Mouse (Mus musculus) heart, embryonic 14.5 days (tissue): ENCODE measurements around the gene Tesk2. TPM values are rescaled to one million over a fixed set of nuclear protein-coding genes. Genes with fewer than 3 reads are reported as not detected.

Experiments
- ATAC-seq: fragments of 200-750 bp; cut with Nextera tagmentation; 2 replicates; pipeline ENCODE4 v1.8.0; 2017; ENCODE audit warnings: low read depth, moderate TSS enrichment; ENCODE audit not compliant: insufficient number of reproducible peaks, insufficient read depth, low FRiP score
- H3K27ac ChIP-seq, 2 experiments: fragments of 200-500 bp in 1 of 2; fragments of 300-500 bp in 1 of 2; sonication (generic) in 1 of 2; replicated peaks in 1 of 2; 2 replicates each; pipeline ENCODE4 v1.5.1; 2012 to 2014; ENCODE audit warnings: low read depth in 2 of 2, low read length in 2 of 2, control low read depth in 1 of 2, mild to moderate bottlenecking in 1 of 2, mixed read lengths in 1 of 2; ENCODE audit not compliant: control insufficient read depth in 1 of 2, insufficient read depth in 1 of 2
- H3K27me3 ChIP-seq: fragments of 300-500 bp; sonication (generic); 2 replicates; pipeline ENCODE4 v1.6.1; 2014; ENCODE audit warnings: mild to moderate bottlenecking, low read length, control low read depth; ENCODE audit not compliant: control insufficient read depth, insufficient read depth
- H3K36me3 ChIP-seq: fragments of 300-500 bp; sonication (generic); 2 replicates; pipeline ENCODE4 v1.6.1; 2014; ENCODE audit warnings: mild to moderate bottlenecking, control low read depth, low read length, mixed read lengths; ENCODE audit not compliant: control insufficient read depth, insufficient read depth
- H3K4me1 ChIP-seq, 2 experiments: fragments of 200-500 bp in 1 of 2; fragments of 300-500 bp in 1 of 2; sonication (generic) in 1 of 2; 2 replicates each; pipeline ENCODE4 v1.6.1; 2012 to 2014; ENCODE audit warnings: low read length in 2 of 2, control low read depth in 1 of 2, mixed read lengths in 1 of 2; ENCODE audit not compliant: control insufficient read depth in 2 of 2, insufficient read depth in 2 of 2
- H3K4me2 ChIP-seq: fragments of 300-500 bp; sonication (generic); 2 replicates; pipeline ENCODE4 v1.6.1; 2014; ENCODE audit warnings: mild to moderate bottlenecking, low read length
- H3K4me3 ChIP-seq, 2 experiments: fragments of 200-500 bp in 1 of 2; fragments of 300-500 bp in 1 of 2; sonication (generic) in 1 of 2; 2 replicates each; pipeline ENCODE4 v1.5.1; 2012 to 2014; ENCODE audit warnings: low read length in 2 of 2, mild to moderate bottlenecking in 2 of 2, control low read depth in 1 of 2, low read depth in 1 of 2, moderate library complexity in 1 of 2; ENCODE audit not compliant: control insufficient read depth in 1 of 2, insufficient read depth in 1 of 2
- H3K9ac ChIP-seq: fragments of 300-500 bp; sonication (generic); 2 replicates; pipeline ENCODE4 v1.6.1; 2014; ENCODE audit warnings: mild to moderate bottlenecking, low read length
- H3K9me3 ChIP-seq: fragments of 300-500 bp; sonication (generic); 2 replicates; pipeline ENCODE4 v1.6.1; 2016; ENCODE audit warnings: low read length, control low read depth; ENCODE audit not compliant: control insufficient read depth
- WGBS: fragments of 180-500 bp; shearing (Covaris S2); extraction: QIAGEN DNeasy Blood & Tissue Kit; methylation state at CpG from one replicate; pipeline ENCODE4 v1.1.7; 2014; 5-methylcytosine and 5-hydroxymethylcytosine counted together
- polyA plus RNA-seq: library from polyadenylated mRNA; unstranded; fragments of >200 nt; fragmentation: Nextera tagmentation; extraction: Ambion mirVana; gene quantifications from 2 replicates; pipeline ENCODE4 v1.2.1, GENCODE M21; 2014

Tesk2 gene
- polyA plus RNA-seq, 1 experiment from 2014 or later, result 2.7 TPM

- 24% methylated on average over 32 of the region's 32 CpGs for WGBS
- H3K27me3 ChIP-seq, result 0 out of 2 replicates have a peak, but pooled peaks cover 11% of the 10 kb centered on the region
- H3K9me3 ChIP-seq, result no peaks in the 10 kb centered on the region
- peak overlapping the region; percentile 52 to 55 for H3K4me3 ChIP-seq
- peaks cover 7 to 9% of the 10 kb centered on the region in 2 experiments; a peak in 2 of 4 replicates for H3K4me1 ChIP-seq
- H3K36me3 ChIP-seq, result peaks cover 24% of the 10 kb centered on the region
- ATAC-seq, result no peak
- no peak overlapping the region for H3K27ac ChIP-seq
- H3K9ac ChIP-seq, result peak overlapping the region; percentile 69
- peak overlapping the region; percentile 100 for H3K4me2 ChIP-seq
Measured at GRCm38 (mm10) chr4:116819968-116820901, 99.5 kb downstream of the Tesk2 start.

GRCm38 (mm10) chr4:116820902-116821693 is 100.3 kb downstream of the Tesk2 start:
- H3K36me3 ChIP-seq, result peaks cover 24% of the 10 kb centered on the region
- H3K9me3 ChIP-seq, result no peaks in the 10 kb centered on the region
- H3K4me3 ChIP-seq, result peak overlapping the region; percentile 52 to 55
- peaks cover 7 to 15% of the 10 kb centered on the region in 2 experiments; a peak in 2 of 4 replicates for H3K4me1 ChIP-seq
- ATAC-seq, result peak; percentile 41
- WGBS, result 1% methylated on average over 51 of the region's 51 CpGs
- peak overlapping the region; percentile 69 for H3K9ac ChIP-seq
- no peak overlapping the region for H3K27ac ChIP-seq
- 0 out of 2 replicates have a peak, but pooled peaks cover 11% of the 10 kb centered on the region for H3K27me3 ChIP-seq
- H3K4me2 ChIP-seq, result peak overlapping the region; percentile 100

DNA sequence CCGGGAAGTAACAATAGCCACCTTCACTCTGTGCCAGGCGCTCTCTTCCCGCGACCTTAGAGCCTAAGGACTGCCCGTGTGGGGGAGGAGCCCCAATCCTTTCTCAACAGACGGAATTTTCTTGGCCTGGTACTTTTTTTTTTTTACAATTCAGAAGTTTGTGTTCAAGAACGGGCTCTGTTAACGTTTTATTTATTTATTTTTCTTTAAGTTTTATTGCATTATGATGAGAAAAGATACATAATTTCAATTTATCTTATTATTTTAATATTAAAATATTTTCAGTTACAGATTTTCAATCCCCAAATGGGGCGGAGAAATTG is 100.9 kb downstream of the Tesk2 start, which contains the start of gene Hpdl:
TSS of gene Hpdl (minus strand) at position 14 of the 323 bp plus-strand sequence.
- no peaks in the 10 kb centered on the region for H3K9me3 ChIP-seq
- no peak within 1 kb of the TSS for H3K27ac ChIP-seq
- ATAC-seq, result no peak
- H3K4me2 ChIP-seq, result peak within 1 kb of the TSS; percentile 100
- peaks cover 7 to 15% of the 10 kb centered on the region in 2 experiments; a peak in 2 of 4 replicates for H3K4me1 ChIP-seq
- H3K27me3 ChIP-seq, result 0 out of 2 replicates have a peak, but pooled peaks cover 11% of the 10 kb centered on the region
- WGBS, result 12% methylated on average over 9 of the region's 9 CpGs
- H3K36me3 ChIP-seq, result peaks cover 19% of the 10 kb centered on the region
- peak within 1 kb of the TSS; percentile 52 to 55 for H3K4me3 ChIP-seq
- peak within 1 kb of the TSS; percentile 69 for H3K9ac ChIP-seq

DNA sequence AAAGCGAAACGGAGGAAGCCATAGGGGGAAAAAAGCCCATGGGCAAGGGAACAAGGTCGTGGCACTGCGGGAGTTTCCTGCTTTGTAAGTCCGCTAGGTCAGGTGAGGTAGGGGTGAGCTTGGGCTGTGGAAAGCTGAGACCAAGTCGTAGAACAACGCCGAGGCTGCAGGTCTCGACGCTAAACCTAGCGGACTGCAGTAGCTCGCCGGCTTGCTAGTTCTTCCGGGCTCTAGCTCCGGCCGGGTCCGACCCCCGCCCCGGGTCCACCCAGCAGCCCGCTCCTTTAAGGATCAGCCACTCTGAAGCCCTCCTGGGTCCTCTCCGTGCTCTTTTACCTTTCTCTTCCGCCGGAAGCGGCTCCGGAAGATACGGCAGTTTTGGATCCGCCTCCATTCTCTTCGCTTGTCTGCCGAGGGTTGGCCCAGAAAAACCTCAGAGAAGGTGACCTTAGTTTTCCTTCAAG is 103.8 kb downstream of the Tesk2 start:
- 2% methylated on average over 29 of the region's 29 CpGs for WGBS
- H3K4me3 ChIP-seq, result peak overlapping the region; percentile 55 to 63
- peak overlapping the region; percentile 81 to 82 for H3K27ac ChIP-seq
- ATAC-seq, result no peak
- H3K36me3 ChIP-seq, result no peaks in the 10 kb centered on the region
- 0 out of 2 replicates have a peak, but pooled peaks cover 11% of the 10 kb centered on the region for H3K27me3 ChIP-seq
- peaks cover 7 to 15% of the 10 kb centered on the region in 2 experiments; a peak in 2 of 4 replicates for H3K4me1 ChIP-seq
- H3K9ac ChIP-seq, result peak overlapping the region; percentile 83
- peak overlapping the region; percentile 83 for H3K4me2 ChIP-seq
- H3K9me3 ChIP-seq, result no peaks in the 10 kb centered on the region

- H3K9ac ChIP-seq, result no peak overlapping the region
- no peaks in the 10 kb centered on the region for H3K27me3 ChIP-seq
- no peak for ATAC-seq
- peaks cover 3 to 7% of the 10 kb centered on the region in 2 experiments; a peak in 2 of 4 replicates for H3K4me1 ChIP-seq
- H3K4me2 ChIP-seq, result no peak overlapping the region
- H3K27ac ChIP-seq, result no peak overlapping the region
- no peak overlapping the region for H3K4me3 ChIP-seq
- H3K9me3 ChIP-seq, result no peaks in the 10 kb centered on the region
- under 1% methylated on average over 4 of the region's 4 CpGs for WGBS
- H3K36me3 ChIP-seq, result no peaks in the 10 kb centered on the region
Measured at GRCm38 (mm10) chr4:116827819-116828218, 107.1 kb downstream of the Tesk2 start.

GRCm38 (mm10) chr4:116829364-116830069 is 108.8 kb downstream of the Tesk2 start:
- Histone ChIP-seq H3K27me3 (no peaks in the 10 kb centered on the region), H3K9me3 (no peaks in the 10 kb centered on the region), H3K9ac (no peak overlapping the region), H3K4me3 (no peak overlapping the region), H3K4me1 (peaks cover 3 to 7% of the 10 kb centered on the region in 2 experiments; a peak in 2 of 4 replicates), H3K4me2 (no peak overlapping the region), H3K36me3 (no peaks in the 10 kb centered on the region), H3K27ac (no peak overlapping the region)
- 67% methylated on average over 6 of the region's 6 CpGs for WGBS
- no peak for ATAC-seq

GRCm38 (mm10) chr4:116830070-116830368 is 109.3 kb downstream of the Tesk2 start:
- no peak for ATAC-seq
- H3K27me3 ChIP-seq, result no peaks in the 10 kb centered on the region
- WGBS, result 42% methylated on average over 6 of the region's 6 CpGs

More at GRCm38 (mm10) chr4:116830070-116830368, 109.3 kb downstream of the Tesk2 start:
- no peaks in the 10 kb centered on the region for H3K36me3 ChIP-seq
- no peak overlapping the region for H3K4me2 ChIP-seq
- H3K27ac ChIP-seq, result no peak overlapping the region
- no peaks in the 10 kb centered on the region for H3K9me3 ChIP-seq
- peaks cover 2 to 7% of the 10 kb centered on the region in 2 experiments; a peak in 2 of 4 replicates for H3K4me1 ChIP-seq
- no peak overlapping the region for H3K9ac ChIP-seq
- no peak overlapping the region for H3K4me3 ChIP-seq
